Mouse (Mus musculus): Measurements from ENCODE around the gene Gm6793. TPM values are rescaled to one million over a fixed set of nuclear protein-coding genes. Genes with fewer than 3 reads are reported as not detected.
A peak's percentile ranks its signal among the peaks of the same experiment; 100 is the strongest.

The Gm6793 gene
- total RNA-seq (2018; cell fraction: chromatin; rRNA removed), result under 1 TPM in 4 of 26 experiments, not detected in 22; 0.59 to 0.66 (median 0.61) TPM
- under 1 TPM in 5 of 26 experiments, not detected in 21; 0.11 to 0.24 (median 0.12) TPM for total RNA-seq (2018; cell fraction: cytosol; rRNA removed)
- under 1 TPM in 2 of 26 experiments, not detected in 24; 0.36 to 0.52 TPM for total RNA-seq (2018; cell fraction: nucleus; rRNA removed)
- 0.19 to 0.27 TPM in 2 of 3 replicates, not detected in the other for polyA plus RNA-seq (2018)

- H3K36me3 ChIP-seq (ENCODE audit: inconsistent target), result peaks cover 31% of the 10 kb centered on the region
- WGBS (ENCODE audit: missing documents), result 94% methylated on average over 10 of the region's 11 CpGs
- no peak within 1 kb of the TSS for H3K4me3 ChIP-seq (ENCODE audit: inconsistent target)
- H3K27ac ChIP-seq, result no peak within 1 kb of the TSS
- peaks cover 27% of the 10 kb centered on the region for H3K79me2 ChIP-seq (ENCODE audit: inconsistent target)
These were observed at the start of gene Gm6793 for GRCm38 (mm10) chr8:112014936-112015335. Gene Gm6793 (minus strand): TSS chr8:112015036.

- WGBS (ENCODE audit: missing documents), result 43% methylated on average over 4 of the region's 4 CpGs
- Histone ChIP-seq H3K27ac (no peak overlapping the region), H3K79me2 (ENCODE audit: inconsistent target) (no peaks in the 10 kb centered on the region), H3K36me3 (ENCODE audit: inconsistent target) (no peaks in the 10 kb centered on the region), H3K4me3 (ENCODE audit: inconsistent target) (no peak overlapping the region)
These were observed 46.5 kb upstream of the Gm6793 start for GRCm38 (mm10) chr8:112061372-112061771.

- Histone ChIP-seq H3K36me3 (ENCODE audit: inconsistent target) (no peaks in the 10 kb centered on the region), H3K79me2 (ENCODE audit: inconsistent target) (no peaks in the 10 kb centered on the region), H3K4me3 (ENCODE audit: inconsistent target) (no peak overlapping the region), H3K27ac (no peak overlapping the region)
These were observed 39.6 kb upstream of the Gm6793 start for GRCm38 (mm10) chr8:112054456-112054855.

- Histone ChIP-seq H3K27ac (no peak overlapping the region), H3K36me3 (ENCODE audit: inconsistent target) (no peaks in the 10 kb centered on the region), H3K79me2 (ENCODE audit: inconsistent target) (no peaks in the 10 kb centered on the region), H3K4me3 (ENCODE audit: inconsistent target) (no peak overlapping the region)
- WGBS (ENCODE audit: missing documents), result 76% methylated on average over 9 of the region's 9 CpGs
These were observed 36.7 kb upstream of the Gm6793 start for GRCm38 (mm10) chr8:112051537-112051936.

- Histone ChIP-seq H3K27ac (no peak overlapping the region), H3K4me3 (ENCODE audit: inconsistent target) (no peak overlapping the region), H3K36me3 (ENCODE audit: inconsistent target) (no peaks in the 10 kb centered on the region), H3K79me2 (ENCODE audit: inconsistent target) (no peaks in the 10 kb centered on the region)
- WGBS (ENCODE audit: missing documents), result 81% methylated on average over 6 of the region's 6 CpGs
These were observed 35.1 kb upstream of the Gm6793 start for GRCm38 (mm10) chr8:112049984-112050383.

GRCm38 (mm10) chr8:112048293-112048692, 33.5 kb upstream of the Gm6793 start:
- 85% methylated on average over 6 of the region's 6 CpGs for WGBS (ENCODE audit: missing documents)

GRCm38 (mm10) chr8:112045896-112046295, 31.1 kb upstream of the Gm6793 start:
- WGBS (ENCODE audit: missing documents), result 3% methylated on average over 7 of the region's 7 CpGs
- H3K79me2 ChIP-seq (ENCODE audit: inconsistent target), result no peaks in the 10 kb centered on the region
- no peaks in the 10 kb centered on the region for H3K36me3 ChIP-seq (ENCODE audit: inconsistent target)
- no peak overlapping the region for H3K4me3 ChIP-seq (ENCODE audit: inconsistent target)
- no peak overlapping the region for H3K27ac ChIP-seq

More at GRCm38 (mm10) chr8:112048293-112048692, 33.5 kb upstream of the Gm6793 start:
- H3K36me3 ChIP-seq (ENCODE audit: inconsistent target), result no peaks in the 10 kb centered on the region
- H3K27ac ChIP-seq, result no peak overlapping the region
- H3K4me3 ChIP-seq (ENCODE audit: inconsistent target), result no peak overlapping the region
- H3K79me2 ChIP-seq (ENCODE audit: inconsistent target), result no peaks in the 10 kb centered on the region

- WGBS (ENCODE audit: missing documents), result 67% methylated on average over 4 of the region's 5 CpGs
These were observed 30.3 kb upstream of the Gm6793 start for GRCm38 (mm10) chr8:112045182-112045581.

GRCm38 (mm10) chr8:112037521-112037920, 22.7 kb upstream of the Gm6793 start:
- Histone ChIP-seq H3K4me3 (ENCODE audit: inconsistent target) (no peak overlapping the region), H3K27ac (no peak overlapping the region), H3K36me3 (ENCODE audit: inconsistent target) (no peaks in the 10 kb centered on the region), H3K79me2 (ENCODE audit: inconsistent target) (no peaks in the 10 kb centered on the region)
- 89% methylated on average over 18 of the region's 18 CpGs for WGBS (ENCODE audit: missing documents)

More at GRCm38 (mm10) chr8:112045182-112045581, 30.3 kb upstream of the Gm6793 start:
- no peak overlapping the region for H3K27ac ChIP-seq
- H3K36me3 ChIP-seq (ENCODE audit: inconsistent target), result no peaks in the 10 kb centered on the region
- no peak overlapping the region for H3K4me3 ChIP-seq (ENCODE audit: inconsistent target)
- H3K79me2 ChIP-seq (ENCODE audit: inconsistent target), result no peaks in the 10 kb centered on the region

GRCm38 (mm10) chr8:112034603-112035002, 19.8 kb upstream of the Gm6793 start:
- Histone ChIP-seq H3K4me3 (ENCODE audit: inconsistent target) (no peak overlapping the region), H3K27ac (no peak overlapping the region), H3K79me2 (ENCODE audit: inconsistent target) (no peaks in the 10 kb centered on the region), H3K36me3 (ENCODE audit: inconsistent target) (no peaks in the 10 kb centered on the region)
- 7% methylated on average over 8 of the region's 8 CpGs for WGBS (ENCODE audit: missing documents)

GRCm38 (mm10) chr8:112033071-112033470, 18.2 kb upstream of the Gm6793 start:
- WGBS (ENCODE audit: missing documents), result 85% methylated on average over 7 of the region's 7 CpGs
- Histone ChIP-seq H3K27ac (no peak overlapping the region), H3K79me2 (ENCODE audit: inconsistent target) (no peaks in the 10 kb centered on the region), H3K4me3 (ENCODE audit: inconsistent target) (no peak overlapping the region), H3K36me3 (ENCODE audit: inconsistent target) (no peaks in the 10 kb centered on the region)

GRCm38 (mm10) chr8:112030663-112031062, 15.8 kb upstream of the Gm6793 start:
- Histone ChIP-seq H3K4me3 (ENCODE audit: inconsistent target) (no peak overlapping the region), H3K27ac (no peak overlapping the region), H3K79me2 (ENCODE audit: inconsistent target) (no peaks in the 10 kb centered on the region), H3K36me3 (ENCODE audit: inconsistent target) (no peaks in the 10 kb centered on the region)
- WGBS (ENCODE audit: missing documents), result 79% methylated on average over 4 of the region's 6 CpGs

GRCm38 (mm10) chr8:112029455-112029854, 14.6 kb upstream of the Gm6793 start:
- Histone ChIP-seq H3K4me3 (ENCODE audit: inconsistent target) (no peak overlapping the region), H3K27ac (no peak overlapping the region), H3K79me2 (ENCODE audit: inconsistent target) (no peaks in the 10 kb centered on the region), H3K36me3 (ENCODE audit: inconsistent target) (no peaks in the 10 kb centered on the region)
- WGBS (ENCODE audit: missing documents), result 68% methylated on average over 7 of the region's 7 CpGs

GRCm38 (mm10) chr8:112011816-112012242, 3.0 kb downstream of the Gm6793 start:
- Histone ChIP-seq H3K36me3 (ENCODE audit: inconsistent target) (peaks cover 6% of the 10 kb centered on the region; the same call in 1 of the 2 replicates), H3K4me3 (ENCODE audit: inconsistent target) (peak overlapping the region; percentile 99), H3K79me2 (ENCODE audit: inconsistent target) (peaks cover 58% of the 10 kb centered on the region), H3K27ac (no peak overlapping the region)
- under 1% methylated on average over 40 of the region's 40 CpGs for WGBS (ENCODE audit: missing documents)

GRCm38 (mm10) chr8:112010997-112011815, 3.6 kb downstream of the Gm6793 start, which contains the start of the genes Kars and Terf2ip:
Gene Kars (minus strand): TSS chr8:112011323.
Gene Terf2ip (plus strand): TSS chr8:112011398.
- Histone ChIP-seq H3K79me2 (ENCODE audit: inconsistent target) (peaks cover 64% of the 10 kb centered on the region), H3K27ac (peak within 1 kb of the TSS; percentile 46), H3K4me3 (ENCODE audit: inconsistent target) (peak within 1 kb of the TSS; percentile 99), H3K36me3 (ENCODE audit: inconsistent target) (peaks cover 4% of the 10 kb centered on the region; the same call in 1 of the 2 replicates)
- 1% methylated on average over 60 of the region's 61 CpGs for WGBS (ENCODE audit: missing documents)
